Mouse (Mus musculus): ENCODE measurements around the gene Agtpbp1. TPM values are rescaled to one million over a fixed set of nuclear protein-coding genes. Genes with fewer than 3 reads are reported as not detected.

Gene Agtpbp1
- polyA plus RNA-seq, 1 experiment from 2014 or later = 18.6 TPM

DNA sequence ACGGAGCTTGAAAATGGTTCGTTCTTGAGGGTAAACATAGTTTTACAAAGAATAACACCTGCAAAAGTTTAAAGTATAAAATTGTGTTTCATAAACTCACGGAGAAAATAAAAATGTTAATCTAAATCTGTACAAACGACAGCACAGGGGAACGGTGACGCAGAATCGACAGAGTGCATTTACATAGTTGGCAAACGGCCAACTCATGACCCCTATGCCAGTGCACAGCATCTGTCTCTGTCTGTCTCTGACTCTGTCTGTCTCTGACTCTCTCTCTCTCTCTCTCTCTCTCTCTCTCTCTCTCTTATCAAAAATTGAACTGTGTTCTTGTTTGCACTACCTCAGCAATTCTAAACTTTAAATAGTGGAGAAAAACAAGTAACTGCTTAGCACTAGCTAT is 110.1 kb downstream of the Agtpbp1 start:
- H3K27me3 ChIP-seq (ENCODE audit: control insufficient read depth, insufficient read depth, low read length) = no peaks in the 10 kb centered on the region
- peaks cover 9% of the 10 kb centered on the region; the same call in 1 of the 2 replicates for H3K36me3 ChIP-seq (ENCODE audit: control insufficient read depth, insufficient read depth, low read length)
- H3K4me2 ChIP-seq (replicated peaks; ENCODE audit: low read depth, low read length) = no peak overlapping the region
- H3K4me3 ChIP-seq (ENCODE audit: low read length) = no peak overlapping the region
- no peaks in the 10 kb centered on the region for H3K9me3 ChIP-seq (ENCODE audit: control insufficient read depth, low read length)
- no peak overlapping the region for H3K9ac ChIP-seq (ENCODE audit: low read depth, low read length)
- 63% methylated on average over 8 of the region's 8 CpGs for WGBS
- ATAC-seq (ENCODE audit: low FRiP score, low TSS enrichment) = no peak
- no peaks in the 10 kb centered on the region for H3K4me1 ChIP-seq (ENCODE audit: control insufficient read depth, insufficient read depth, low read length)
- no peak overlapping the region for H3K27ac ChIP-seq (ENCODE audit: low read depth, low read length)

DNA sequence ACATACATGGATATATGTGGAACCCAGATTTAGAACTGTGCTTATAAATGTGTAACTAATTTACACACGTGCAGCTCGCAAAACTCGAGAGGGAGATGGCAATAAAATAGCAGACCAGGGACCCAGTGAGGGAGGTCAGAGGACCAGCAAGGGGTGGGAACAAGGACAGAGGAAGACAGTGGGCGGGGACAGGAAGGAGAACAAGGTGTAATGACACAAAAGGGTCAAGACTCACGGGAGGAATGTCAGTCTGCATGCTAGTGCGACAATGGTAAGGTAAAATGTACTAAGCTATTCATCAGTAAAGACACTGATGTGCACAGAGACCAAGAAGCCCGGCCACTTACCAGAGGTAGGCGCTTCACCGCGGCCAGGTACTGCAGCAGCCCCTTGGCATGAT is 111.7 kb downstream of the Agtpbp1 start:
- H3K9ac ChIP-seq (ENCODE audit: low read depth, low read length) = no peak overlapping the region
- WGBS = 65% methylated on average over 10 of the region's 10 CpGs

DNA sequence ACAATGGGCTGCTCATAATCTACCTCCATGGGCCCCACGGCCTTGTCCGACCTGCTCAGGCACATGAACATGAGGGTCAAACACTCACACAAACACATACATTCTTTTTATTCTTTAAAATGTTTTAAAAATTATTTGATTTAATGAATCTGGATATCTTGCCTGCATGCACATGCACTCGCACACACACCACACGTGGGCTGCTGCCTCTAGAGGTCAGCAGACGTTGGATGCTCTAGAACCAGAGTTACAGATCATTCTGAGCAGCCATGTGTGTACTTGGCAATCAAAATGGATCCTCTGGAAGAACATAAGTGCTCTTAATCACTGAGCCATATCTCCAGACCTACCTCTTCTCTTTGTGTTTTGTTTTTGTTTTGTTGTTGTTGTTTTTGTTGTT is 112.8 kb downstream of the Agtpbp1 start:
- Histone ChIP-seq H3K4me1 (ENCODE audit: control insufficient read depth, insufficient read depth, low read length) (no peaks in the 10 kb centered on the region), H3K27ac (ENCODE audit: low read depth, low read length) (no peak overlapping the region), H3K4me3 (ENCODE audit: low read length) (no peak overlapping the region), H3K36me3 (ENCODE audit: control insufficient read depth, insufficient read depth, low read length) (peaks cover 9% of the 10 kb centered on the region; the same call in 1 of the 2 replicates), H3K9me3 (ENCODE audit: control insufficient read depth, low read length) (no peaks in the 10 kb centered on the region), H3K27me3 (ENCODE audit: control insufficient read depth, insufficient read depth, low read length) (no peaks in the 10 kb centered on the region), H3K9ac (ENCODE audit: low read depth, low read length) (no peak overlapping the region), H3K4me2 (replicated peaks; ENCODE audit: low read depth, low read length) (no peak overlapping the region)
- no peak for ATAC-seq (ENCODE audit: low FRiP score, low TSS enrichment)
- WGBS = 78% methylated on average over 5 of the region's 5 CpGs

More for the DNA sequence above, 111.7 kb downstream of the Agtpbp1 start:
- Histone ChIP-seq H3K27me3 (ENCODE audit: control insufficient read depth, insufficient read depth, low read length) (no peaks in the 10 kb centered on the region), H3K4me3 (ENCODE audit: low read length) (no peak overlapping the region), H3K9me3 (ENCODE audit: control insufficient read depth, low read length) (no peaks in the 10 kb centered on the region), H3K4me1 (ENCODE audit: control insufficient read depth, insufficient read depth, low read length) (no peaks in the 10 kb centered on the region), H3K4me2 (replicated peaks; ENCODE audit: low read depth, low read length) (no peak overlapping the region), H3K27ac (ENCODE audit: low read depth, low read length) (no peak overlapping the region), H3K36me3 (ENCODE audit: control insufficient read depth, insufficient read depth, low read length) (peaks cover 9% of the 10 kb centered on the region; the same call in 1 of the 2 replicates)
- ATAC-seq (ENCODE audit: low FRiP score, low TSS enrichment) = no peak

DNA sequence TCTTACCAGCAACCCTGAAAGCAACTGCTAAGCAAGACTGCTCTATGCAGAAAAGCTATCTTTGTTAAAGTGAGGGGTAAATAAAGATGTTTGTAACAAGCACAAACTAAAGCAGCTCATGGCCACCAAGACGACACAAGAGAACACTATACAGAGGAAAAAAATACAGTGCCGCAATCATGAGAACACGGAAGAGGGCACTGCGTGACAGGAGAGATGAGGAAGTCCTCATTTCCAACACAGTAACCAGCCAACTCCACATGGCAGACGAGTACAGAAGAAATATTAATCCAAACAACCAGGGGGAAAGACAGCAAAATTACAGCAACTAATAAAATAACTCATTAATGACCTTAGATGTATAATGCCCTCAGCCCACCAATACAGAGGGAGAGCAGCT is 115.3 kb downstream of the Agtpbp1 start:
- Histone ChIP-seq H3K4me2 (replicated peaks; ENCODE audit: low read depth, low read length) (no peak overlapping the region), H3K9me3 (ENCODE audit: control insufficient read depth, low read length) (no peaks in the 10 kb centered on the region), H3K4me1 (ENCODE audit: control insufficient read depth, insufficient read depth, low read length) (no peaks in the 10 kb centered on the region), H3K4me3 (ENCODE audit: low read length) (no peak overlapping the region), H3K9ac (ENCODE audit: low read depth, low read length) (no peak overlapping the region), H3K36me3 (ENCODE audit: control insufficient read depth, insufficient read depth, low read length) (peaks cover 7% of the 10 kb centered on the region; the same call in 1 of the 2 replicates), H3K27me3 (ENCODE audit: control insufficient read depth, insufficient read depth, low read length) (no peaks in the 10 kb centered on the region), H3K27ac (ENCODE audit: low read depth, low read length) (no peak overlapping the region)
- 90% methylated on average over 5 of the region's 5 CpGs for WGBS
- no peak for ATAC-seq (ENCODE audit: low FRiP score, low TSS enrichment)

DNA sequence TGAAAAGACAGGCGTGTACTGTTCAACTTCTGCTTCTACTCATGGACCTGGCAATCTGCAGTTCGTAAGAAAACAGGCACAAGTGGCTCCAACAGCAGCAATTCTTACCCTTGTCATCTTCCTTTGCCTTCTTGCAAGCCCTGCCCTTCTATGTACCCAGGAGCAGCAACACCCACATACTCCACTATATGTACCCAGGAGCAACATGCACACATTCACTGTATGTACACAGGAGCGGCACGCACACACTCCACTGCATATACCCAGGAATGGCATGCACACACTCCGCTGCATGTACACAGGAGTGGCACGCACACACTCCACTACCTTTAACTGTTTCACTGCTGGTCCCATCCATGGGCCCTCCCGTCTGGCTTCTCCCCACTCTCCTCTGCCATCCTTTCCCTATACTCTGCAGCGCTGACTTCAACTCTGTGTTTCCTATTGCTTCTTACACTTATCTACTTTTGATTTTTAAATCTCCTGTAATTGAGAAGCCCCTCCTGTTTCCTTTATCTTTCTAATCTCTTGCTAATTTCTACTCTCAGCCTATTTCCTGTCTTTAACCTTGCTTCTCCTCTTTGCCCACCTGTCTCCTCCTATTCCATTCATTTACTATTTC is 116.7 kb downstream of the Agtpbp1 start:
- no peak overlapping the region for H3K4me2 ChIP-seq (replicated peaks; ENCODE audit: low read depth, low read length)
- no peak overlapping the region for H3K4me3 ChIP-seq (ENCODE audit: low read length)
- WGBS = 79% methylated on average over 8 of the region's 8 CpGs
- no peaks in the 10 kb centered on the region for H3K27me3 ChIP-seq (ENCODE audit: control insufficient read depth, insufficient read depth, low read length)
- no peak for ATAC-seq (ENCODE audit: low FRiP score, low TSS enrichment)
- H3K27ac ChIP-seq (ENCODE audit: low read depth, low read length) = no peak overlapping the region
- no peak overlapping the region for H3K9ac ChIP-seq (ENCODE audit: low read depth, low read length)
- no peaks in the 10 kb centered on the region for H3K4me1 ChIP-seq (ENCODE audit: control insufficient read depth, insufficient read depth, low read length)
- H3K36me3 ChIP-seq (ENCODE audit: control insufficient read depth, insufficient read depth, low read length) = peaks cover 7% of the 10 kb centered on the region; the same call in 1 of the 2 replicates
- H3K9me3 ChIP-seq (ENCODE audit: control insufficient read depth, low read length) = no peaks in the 10 kb centered on the region

DNA sequence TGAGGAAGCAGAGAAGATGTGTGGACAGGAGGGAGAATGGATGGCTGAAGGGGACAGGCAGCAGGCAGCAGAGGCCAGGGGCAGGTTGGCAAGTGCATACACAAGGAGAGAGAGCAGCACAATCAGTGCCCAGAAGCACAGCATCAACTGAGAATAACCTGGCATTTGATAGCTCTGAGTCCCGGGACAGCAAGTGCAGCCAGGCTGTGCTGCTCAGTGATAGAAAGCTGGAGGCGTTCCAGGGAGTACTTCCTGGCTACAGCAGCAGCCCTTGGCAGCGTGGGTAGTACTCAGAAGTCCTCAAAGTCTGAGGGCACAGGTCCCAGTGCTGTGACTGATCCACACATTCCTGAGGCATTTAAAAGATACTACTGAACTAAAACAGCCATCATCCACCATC is 117.4 kb downstream of the Agtpbp1 start:
- WGBS = 48% methylated on average over 3 of the region's 3 CpGs
- Histone ChIP-seq H3K9me3 (ENCODE audit: control insufficient read depth, low read length) (no peaks in the 10 kb centered on the region), H3K36me3 (ENCODE audit: control insufficient read depth, insufficient read depth, low read length) (peaks cover 6% of the 10 kb centered on the region; the same call in 1 of the 2 replicates), H3K27ac (ENCODE audit: low read depth, low read length) (no peak overlapping the region), H3K4me2 (replicated peaks; ENCODE audit: low read depth, low read length) (no peak overlapping the region), H3K4me3 (ENCODE audit: low read length) (no peak overlapping the region), H3K27me3 (ENCODE audit: control insufficient read depth, insufficient read depth, low read length) (no peaks in the 10 kb centered on the region), H3K4me1 (ENCODE audit: control insufficient read depth, insufficient read depth, low read length) (no peaks in the 10 kb centered on the region), H3K9ac (ENCODE audit: low read depth, low read length) (no peak overlapping the region)
- ATAC-seq (ENCODE audit: low FRiP score, low TSS enrichment) = no peak

DNA sequence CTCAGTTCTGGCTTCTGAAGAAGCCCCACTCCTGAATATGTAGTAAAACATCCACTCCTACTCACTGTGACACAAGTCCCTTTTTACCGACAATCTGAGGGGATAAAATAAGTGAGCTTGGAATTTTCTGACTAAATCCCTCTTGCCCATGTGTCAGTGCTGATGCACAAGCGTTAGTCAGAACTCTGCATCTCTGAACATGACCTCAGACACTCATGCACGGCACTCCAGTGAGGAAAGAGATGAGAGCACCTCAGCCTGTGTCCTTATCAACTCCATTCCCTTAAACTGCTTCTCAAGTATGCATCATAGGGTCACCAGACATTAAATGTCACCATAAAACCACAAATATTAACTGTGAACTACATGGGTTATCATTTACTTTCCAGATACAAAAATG is 124.1 kb downstream of the Agtpbp1 start:
- Histone ChIP-seq H3K36me3 (ENCODE audit: control insufficient read depth, insufficient read depth, low read length) (peaks cover 6% of the 10 kb centered on the region; the same call in 1 of the 2 replicates), H3K27ac (ENCODE audit: low read depth, low read length) (no peak overlapping the region), H3K4me1 (ENCODE audit: control insufficient read depth, insufficient read depth, low read length) (no peaks in the 10 kb centered on the region), H3K4me2 (replicated peaks; ENCODE audit: low read depth, low read length) (no peak overlapping the region), H3K27me3 (ENCODE audit: control insufficient read depth, insufficient read depth, low read length) (no peaks in the 10 kb centered on the region), H3K9ac (ENCODE audit: low read depth, low read length) (no peak overlapping the region), H3K4me3 (ENCODE audit: low read length) (no peak overlapping the region), H3K9me3 (ENCODE audit: control insufficient read depth, low read length) (no peaks in the 10 kb centered on the region)
- 79% methylated on average over 3 of the region's 3 CpGs for WGBS
- ATAC-seq (ENCODE audit: low FRiP score, low TSS enrichment) = no peak

DNA sequence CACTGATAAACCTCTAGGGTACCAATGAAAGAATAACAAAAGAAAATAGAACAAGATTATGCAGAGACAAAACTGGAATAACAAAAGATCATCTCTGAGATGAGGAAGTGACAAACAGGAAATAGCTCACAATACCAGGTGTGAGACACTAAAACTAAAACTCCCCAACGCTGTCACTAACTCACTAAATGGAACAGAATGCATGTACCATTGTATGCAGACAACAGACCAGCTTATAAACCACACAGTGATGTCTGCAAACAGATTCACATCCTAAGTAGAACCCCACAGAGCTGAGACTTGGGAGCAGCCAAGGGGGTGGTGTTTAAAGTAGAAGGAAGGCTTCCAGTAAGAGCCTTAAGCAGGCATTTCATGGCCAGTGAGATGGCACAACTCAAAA is 128.8 kb downstream of the Agtpbp1 start:
- Histone ChIP-seq H3K36me3 (ENCODE audit: control insufficient read depth, insufficient read depth, low read length) (no peaks in the 10 kb centered on the region; the same call in 1 of the 2 replicates), H3K4me3 (ENCODE audit: low read length) (no peak overlapping the region), H3K4me1 (ENCODE audit: control insufficient read depth, insufficient read depth, low read length) (peaks cover 8% of the 10 kb centered on the region; the same call in 1 of the 2 replicates), H3K9me3 (ENCODE audit: control insufficient read depth, low read length) (no peaks in the 10 kb centered on the region), H3K27ac (ENCODE audit: low read depth, low read length) (no peak overlapping the region), H3K4me2 (replicated peaks; ENCODE audit: low read depth, low read length) (no peak overlapping the region), H3K9ac (ENCODE audit: low read depth, low read length) (no peak overlapping the region), H3K27me3 (ENCODE audit: control insufficient read depth, insufficient read depth, low read length) (no peaks in the 10 kb centered on the region)
- ATAC-seq (ENCODE audit: low FRiP score, low TSS enrichment) = no peak
- WGBS = 79% methylated on average over 1 of the region's 1 CpGs

DNA sequence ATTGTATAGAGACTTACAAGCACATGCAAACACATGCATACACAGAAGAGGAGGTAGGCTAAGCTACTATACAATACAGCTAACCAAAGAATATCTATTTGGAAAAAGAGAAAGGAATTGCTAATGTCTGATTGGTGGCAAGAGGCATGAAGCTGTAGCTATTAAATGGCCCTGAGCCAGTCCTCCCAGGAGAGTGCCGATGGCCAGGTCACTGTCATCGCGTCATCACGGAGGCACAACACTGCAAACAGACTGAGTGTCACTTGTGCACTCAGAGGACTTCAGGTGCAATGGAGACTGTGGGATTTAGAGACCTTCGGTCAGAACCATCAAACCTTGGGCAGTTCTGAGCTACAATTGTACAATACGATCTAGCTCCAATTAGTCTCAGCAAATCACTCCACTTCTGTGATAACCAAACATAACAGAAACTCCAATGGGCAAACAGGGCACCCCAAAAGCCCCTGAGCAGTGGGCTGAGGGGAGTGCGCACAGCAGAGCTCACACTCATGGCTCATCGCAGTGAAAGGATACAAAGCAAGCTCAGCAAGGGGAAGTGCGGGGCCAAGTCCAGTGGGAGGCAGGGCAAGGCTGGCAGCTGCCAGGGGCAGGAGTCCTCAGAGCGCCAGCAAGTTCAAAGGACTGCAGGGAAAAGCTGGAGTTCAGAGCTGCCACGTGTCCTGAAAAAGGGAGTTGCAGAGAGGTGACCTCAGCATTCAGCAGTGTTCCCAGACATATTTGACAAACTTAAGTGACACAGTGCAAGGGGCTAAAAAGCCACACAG is 130.8 kb downstream of the Agtpbp1 start:
- no peak overlapping the region for H3K4me3 ChIP-seq (ENCODE audit: low read length)
- 87% methylated on average over 11 of the region's 11 CpGs for WGBS
- H3K27ac ChIP-seq (ENCODE audit: low read depth, low read length) = no peak overlapping the region
- no peaks in the 10 kb centered on the region for H3K9me3 ChIP-seq (ENCODE audit: control insufficient read depth, low read length)
- no peak overlapping the region for H3K9ac ChIP-seq (ENCODE audit: low read depth, low read length)
- no peak overlapping the region for H3K4me2 ChIP-seq (replicated peaks; ENCODE audit: low read depth, low read length)
- no peaks in the 10 kb centered on the region for H3K36me3 ChIP-seq (ENCODE audit: control insufficient read depth, insufficient read depth, low read length)
- H3K27me3 ChIP-seq (ENCODE audit: control insufficient read depth, insufficient read depth, low read length) = no peaks in the 10 kb centered on the region
- peaks cover 8% of the 10 kb centered on the region; the same call in 1 of the 2 replicates for H3K4me1 ChIP-seq (ENCODE audit: control insufficient read depth, insufficient read depth, low read length)
- no peak for ATAC-seq (ENCODE audit: low FRiP score, low TSS enrichment)

Data from kidney, embryonic 14.5 days (tissue).